Mouse (Mus musculus) splenic B cell, adult 2 months (primary cell): ENCODE data around the gene Kdm2b.

Experiments
- DNase-seq: peaks from one replicate; pipeline ENCODE4 v3.0.0-alpha.2; 2011; ENCODE audit warnings: low read depth, low spot score
- H3K27me3 ChIP-seq: 2 replicates; pipeline ENCODE4 v1.6.1; 2012; ENCODE audit warnings: mild to moderate bottlenecking, low read length, moderate library complexity, mixed read lengths; ENCODE audit not compliant: control insufficient read depth, poor library complexity, insufficient read depth, severe bottlenecking
- H3K36me3 ChIP-seq: 2 replicates; pipeline ENCODE4 v1.6.1; 2012; ENCODE audit warnings: mild to moderate bottlenecking, low read length, moderate library complexity, mixed read lengths; ENCODE audit not compliant: control insufficient read depth, poor library complexity, insufficient read depth, severe bottlenecking

Gene Kdm2b

DNA sequence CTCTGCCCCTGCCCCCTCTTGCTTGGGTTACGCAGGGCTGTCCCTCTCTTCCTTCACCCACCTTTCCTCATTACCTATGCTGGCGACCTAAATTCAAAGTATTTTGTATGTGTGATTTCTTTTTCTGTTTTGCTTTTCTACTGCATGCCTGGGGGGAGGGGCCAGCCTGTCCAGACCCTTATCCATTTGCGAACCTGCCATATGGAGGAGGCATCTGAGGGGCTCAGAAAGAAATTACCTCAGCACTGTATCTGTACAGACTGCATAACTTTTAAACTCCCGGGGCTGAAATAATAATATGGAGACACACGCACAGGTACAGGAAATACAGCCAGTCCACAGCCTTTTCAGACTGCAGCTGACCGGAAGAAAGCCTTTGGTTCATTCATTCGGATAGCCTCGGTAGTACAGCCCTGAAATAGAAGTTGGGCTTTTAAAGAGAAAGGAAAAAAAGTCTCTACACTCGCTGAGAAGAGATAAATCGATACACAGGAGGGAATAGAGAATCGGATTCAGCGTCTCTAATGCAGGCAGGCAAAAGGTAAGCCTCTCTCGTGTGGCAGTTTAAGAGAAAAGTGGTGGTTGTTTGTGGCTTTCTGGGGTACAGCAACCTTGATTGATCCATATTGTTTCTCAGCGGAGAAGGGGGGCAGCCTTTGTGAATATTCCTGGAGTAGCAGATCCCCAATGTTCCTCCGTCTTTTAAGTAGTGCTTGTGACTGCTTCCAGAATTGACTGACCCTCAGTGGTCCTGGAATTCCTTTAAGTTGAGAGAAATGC, at the start of gene Kdm2b:
Gene Kdm2b, minus strand, starts transcription at position 273 of the 780 bp plus-strand sequence.
- DNase-seq = peak; percentile 58

DNA sequence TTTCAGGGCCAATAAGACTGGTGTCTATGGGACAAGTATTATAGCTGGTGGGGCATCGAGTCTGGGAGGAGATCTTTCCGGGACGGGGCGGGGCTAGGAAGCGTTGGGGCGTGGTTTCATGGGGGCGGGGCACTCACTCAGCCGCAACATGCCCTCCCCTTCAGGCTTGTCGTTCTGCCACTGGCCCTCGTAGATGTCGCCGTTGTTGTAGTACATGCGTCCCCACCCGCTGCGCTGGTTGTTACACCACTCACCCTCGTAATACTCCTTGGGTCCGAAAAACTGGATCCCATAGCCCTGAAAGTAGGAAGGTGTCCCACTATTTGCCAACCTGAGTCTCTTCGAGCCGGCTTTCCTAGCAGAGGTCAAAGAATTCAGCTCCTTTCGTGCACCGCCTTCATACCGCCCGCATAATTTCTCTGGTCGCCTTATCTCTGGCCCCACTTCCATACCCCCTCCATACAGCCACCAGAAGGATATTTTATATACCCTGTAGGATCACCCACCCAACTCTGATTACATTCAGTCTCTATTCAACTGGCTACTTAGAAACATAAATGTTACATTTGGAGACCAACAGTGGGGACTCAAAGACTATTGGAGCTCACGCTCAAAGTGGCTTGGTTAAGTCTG, 49.6 kb upstream of the Kdm2b start:
- H3K36me3 ChIP-seq = no peaks in the 10 kb centered on the region
- no peaks in the 10 kb centered on the region for H3K27me3 ChIP-seq
- peak; percentile 88 for DNase-seq

More for the DNA sequence above, at the start of gene Kdm2b:
- Histone ChIP-seq H3K36me3 (no peaks in the 10 kb centered on the region), H3K27me3 (no peaks in the 10 kb centered on the region; the same call in 1 of the 2 replicates)

DNA sequence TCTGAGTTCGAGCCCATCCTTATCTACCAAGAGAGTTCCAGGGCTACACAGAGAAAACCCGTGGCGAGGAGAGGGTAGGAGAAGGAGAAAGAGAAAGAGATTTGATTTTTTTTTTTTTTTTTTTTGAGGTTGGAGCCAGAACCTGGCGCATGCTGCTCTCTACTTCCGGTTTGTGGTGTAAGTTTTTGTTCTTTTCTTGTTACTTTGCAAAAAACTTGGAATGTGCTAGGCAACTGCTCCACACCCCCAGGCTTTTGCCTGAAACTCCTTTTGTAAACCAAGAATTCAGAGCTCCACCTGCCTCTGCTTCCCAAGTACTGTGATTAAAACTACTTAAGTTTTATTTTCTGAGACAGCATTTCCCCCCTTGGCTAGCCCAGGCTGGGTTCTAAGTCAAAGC, 48.5 kb upstream of the Kdm2b start:
- Histone ChIP-seq H3K36me3 (no peaks in the 10 kb centered on the region), H3K27me3 (no peaks in the 10 kb centered on the region)
- no peak for DNase-seq

DNA sequence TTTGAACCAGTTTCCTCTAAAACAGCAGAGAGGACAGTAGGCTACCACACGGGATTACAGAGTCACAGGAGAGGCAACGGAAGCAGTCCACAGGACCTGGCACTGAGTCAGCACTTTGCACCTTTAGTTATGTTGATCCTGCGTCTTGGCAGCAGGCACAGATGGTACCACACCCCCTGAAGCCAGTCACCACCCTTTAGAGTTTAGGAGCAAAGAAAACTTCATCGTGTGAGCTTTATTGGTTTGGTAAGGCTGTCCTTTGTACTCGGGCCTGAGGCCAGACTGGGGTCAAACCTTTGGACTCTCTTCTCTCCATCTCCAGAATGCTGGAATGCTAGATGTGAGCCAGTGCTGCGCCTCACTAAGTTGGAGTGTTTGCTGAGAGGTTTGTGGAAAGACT, 45.9 kb upstream of the Kdm2b start:
- DNase-seq = no peak
- Histone ChIP-seq H3K36me3 (no peaks in the 10 kb centered on the region; the same call in 1 of the 2 replicates), H3K27me3 (no peaks in the 10 kb centered on the region)

DNA sequence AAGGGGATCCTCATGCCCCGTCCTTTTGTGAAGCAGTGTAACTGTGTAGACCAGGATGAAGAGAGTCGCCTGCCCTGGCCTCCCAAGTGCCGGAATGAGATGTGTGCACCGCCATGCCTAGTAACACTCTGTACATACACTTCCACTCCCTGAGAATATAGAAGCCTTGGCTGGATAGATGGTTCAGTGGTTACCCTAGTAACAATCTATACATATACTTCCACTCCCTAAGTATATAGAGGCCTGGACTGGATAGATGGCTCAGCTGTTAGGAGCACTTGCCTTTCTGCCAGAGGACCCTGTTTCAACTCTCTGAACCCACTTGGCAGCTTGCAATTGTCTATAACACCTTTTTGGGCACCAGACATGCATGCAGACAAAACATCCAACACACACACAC, 45.5 kb upstream of the Kdm2b start:
- DNase-seq = no peak
- Histone ChIP-seq H3K36me3 (no peaks in the 10 kb centered on the region; the same call in 1 of the 2 replicates), H3K27me3 (no peaks in the 10 kb centered on the region)

DNA sequence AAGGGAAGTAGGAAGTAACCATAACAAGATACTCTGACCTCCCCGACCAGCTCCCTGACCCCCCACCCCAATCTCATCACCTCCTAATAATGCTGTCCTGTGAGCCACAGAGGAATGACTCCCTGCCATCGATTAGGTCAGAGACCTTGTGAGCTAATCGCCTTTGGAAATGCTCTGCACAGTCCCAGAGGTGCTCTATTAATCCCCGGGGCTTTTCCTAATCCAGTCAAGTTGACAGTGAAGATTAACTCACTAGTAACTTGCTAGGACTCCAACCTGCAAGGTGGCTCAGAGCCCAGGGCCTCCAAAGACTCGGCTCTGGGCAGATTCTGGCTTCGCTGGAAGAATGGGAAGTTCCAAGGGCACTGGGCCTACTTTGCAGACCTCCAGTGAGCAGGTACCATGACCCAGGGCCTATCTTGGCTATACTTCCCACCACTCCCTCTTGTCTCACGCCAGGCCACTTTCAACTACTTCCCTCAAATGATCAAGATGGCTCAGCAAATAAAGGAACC, 44.1 kb upstream of the Kdm2b start:
- DNase-seq = no peak

DNA sequence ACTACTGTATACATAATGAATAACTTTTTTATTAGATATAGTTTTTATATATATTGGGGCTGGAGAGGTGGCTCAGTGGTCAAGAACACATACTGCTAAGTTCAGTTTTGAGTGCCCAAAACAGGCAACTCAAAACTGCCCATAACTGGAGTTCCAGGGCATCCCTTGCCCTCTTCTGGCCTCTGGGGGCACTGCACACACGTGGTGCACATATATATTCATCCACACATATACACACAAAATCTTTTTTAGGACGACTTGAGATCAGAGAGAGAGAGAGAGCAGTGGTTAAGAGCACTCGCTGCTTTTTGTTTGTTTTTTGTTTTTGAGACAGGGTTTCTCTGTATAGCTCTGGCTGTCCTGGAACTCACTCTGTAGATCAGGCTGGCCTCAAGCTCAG, 41.7 kb upstream of the Kdm2b start:
- no peak for DNase-seq
- Histone ChIP-seq H3K36me3 (no peaks in the 10 kb centered on the region; the same call in none of the 2 replicates), H3K27me3 (no peaks in the 10 kb centered on the region)

More for the DNA sequence above, 44.1 kb upstream of the Kdm2b start:
- H3K27me3 ChIP-seq = no peaks in the 10 kb centered on the region
- no peaks in the 10 kb centered on the region; the same call in none of the 2 replicates for H3K36me3 ChIP-seq

DNA sequence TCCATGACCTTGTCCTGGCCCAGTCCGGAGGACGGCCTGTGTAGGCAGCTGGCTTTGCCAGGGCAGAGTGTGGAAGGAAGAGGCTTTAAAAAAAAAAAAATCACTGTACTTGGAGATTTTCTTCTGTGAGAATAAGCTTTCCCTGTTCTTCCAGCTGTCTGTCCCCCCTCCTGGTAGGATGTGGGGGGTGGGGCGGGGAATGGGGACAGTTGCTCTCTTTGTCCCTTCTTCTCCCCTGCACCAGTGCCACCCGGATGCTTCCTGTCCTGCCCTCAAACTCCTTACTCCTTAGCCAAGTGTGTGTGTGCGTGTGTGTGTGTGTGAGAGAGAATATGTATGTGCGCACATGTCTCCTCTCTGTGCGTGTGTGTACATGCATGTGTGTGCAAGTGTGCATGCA, 40.1 kb upstream of the Kdm2b start:
- H3K27me3 ChIP-seq = no peaks in the 10 kb centered on the region
- no peaks in the 10 kb centered on the region; the same call in none of the 2 replicates for H3K36me3 ChIP-seq
- no peak for DNase-seq

DNA sequence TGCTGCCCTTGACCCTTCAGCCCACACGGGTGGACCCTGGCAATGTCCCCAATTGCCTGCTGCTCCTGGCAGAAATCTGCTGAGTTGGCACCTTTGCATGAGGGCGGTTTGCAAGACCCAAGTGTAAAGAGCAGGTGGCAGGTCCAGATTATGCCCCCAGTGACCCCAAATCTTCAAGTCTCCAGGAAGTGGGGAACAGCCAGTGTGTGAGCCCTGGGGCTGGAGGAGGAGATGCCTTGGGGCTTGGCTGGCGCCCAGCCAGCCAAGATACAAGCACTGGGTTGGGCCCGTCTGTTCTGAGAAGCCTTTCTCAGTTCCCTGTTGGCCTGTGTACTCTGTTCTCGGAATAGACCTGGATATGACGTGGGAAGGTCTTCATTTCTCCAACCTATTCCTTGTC, 37.8 kb upstream of the Kdm2b start:
- Histone ChIP-seq H3K36me3 (no peaks in the 10 kb centered on the region; the same call in none of the 2 replicates), H3K27me3 (no peaks in the 10 kb centered on the region)
- DNase-seq = no peak

DNA sequence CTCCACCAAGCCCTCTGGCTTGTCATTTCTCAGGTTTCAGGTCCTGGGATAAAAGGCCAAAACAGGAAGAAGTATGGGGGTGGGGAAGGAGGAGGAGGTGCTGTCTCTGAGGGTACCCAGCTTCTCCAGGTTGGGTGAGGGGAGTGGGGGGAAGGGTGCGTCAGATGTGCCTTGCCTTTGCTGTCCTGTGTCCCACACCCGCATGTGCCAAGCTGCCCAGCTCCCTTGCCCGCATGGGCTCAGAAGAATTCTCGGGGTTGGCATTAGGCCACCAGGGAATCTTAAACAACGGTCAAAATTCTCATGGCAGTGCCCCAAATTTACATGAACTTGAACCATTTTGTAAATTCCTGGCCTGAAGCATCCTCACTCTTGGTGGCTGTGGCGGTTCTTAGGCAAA, 36.8 kb upstream of the Kdm2b start:
- no peaks in the 10 kb centered on the region for H3K27me3 ChIP-seq
- no peaks in the 10 kb centered on the region; the same call in none of the 2 replicates for H3K36me3 ChIP-seq
- no peak for DNase-seq

DNA sequence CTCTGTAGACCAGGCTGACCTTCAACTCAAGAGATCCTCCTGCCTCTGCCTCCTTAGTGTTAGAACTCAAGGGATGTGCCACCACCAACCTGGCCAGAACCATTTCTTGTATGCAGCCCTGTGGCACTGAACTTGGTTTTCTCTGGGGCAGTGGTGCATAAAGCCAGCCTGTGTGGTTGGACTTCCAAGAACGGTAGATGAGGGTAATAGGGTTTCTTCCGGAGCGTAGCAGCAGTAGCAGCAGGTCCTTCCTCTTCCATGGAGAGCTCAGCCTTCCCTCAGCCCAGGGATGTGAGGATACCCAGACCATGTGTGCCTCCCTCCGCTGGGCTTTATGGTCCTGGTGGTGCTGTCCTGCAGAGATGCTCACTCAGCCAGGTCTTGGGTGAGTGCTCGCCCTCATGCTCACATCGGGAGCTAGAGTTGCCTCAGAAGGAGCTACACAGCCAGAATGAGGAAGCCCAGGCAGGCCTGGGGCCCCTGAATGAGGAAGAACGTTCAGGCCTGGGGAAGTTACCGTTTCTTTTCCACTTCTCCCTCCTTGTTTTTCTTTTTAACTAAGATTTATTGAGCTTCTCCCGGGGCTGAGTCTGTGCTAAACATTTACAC, 35.4 kb upstream of the Kdm2b start:
- H3K36me3 ChIP-seq = no peaks in the 10 kb centered on the region; the same call in none of the 2 replicates
- no peaks in the 10 kb centered on the region for H3K27me3 ChIP-seq
- DNase-seq = peak; percentile 70

DNA sequence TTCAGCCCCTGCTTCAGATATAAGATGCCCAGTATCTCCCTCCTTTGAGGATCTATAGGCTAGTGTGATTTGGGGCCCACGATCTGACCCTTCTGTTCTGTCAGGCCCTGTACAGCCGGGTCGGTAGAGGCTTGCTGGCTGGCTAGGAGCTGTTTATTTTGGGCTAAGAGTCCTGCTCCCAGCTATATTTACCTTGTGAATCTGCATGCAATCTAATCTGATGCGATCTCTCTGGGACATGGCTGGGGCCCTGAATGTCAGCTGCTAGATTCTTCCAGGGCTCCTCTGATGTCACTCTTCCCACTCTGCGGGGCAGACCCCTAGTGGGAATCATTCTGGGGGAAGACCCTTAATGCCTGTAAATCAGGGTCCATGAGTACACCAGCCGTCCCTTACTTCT, 34.7 kb upstream of the Kdm2b start:
- Histone ChIP-seq H3K36me3 (no peaks in the 10 kb centered on the region), H3K27me3 (no peaks in the 10 kb centered on the region)
- DNase-seq = no peak

DNA sequence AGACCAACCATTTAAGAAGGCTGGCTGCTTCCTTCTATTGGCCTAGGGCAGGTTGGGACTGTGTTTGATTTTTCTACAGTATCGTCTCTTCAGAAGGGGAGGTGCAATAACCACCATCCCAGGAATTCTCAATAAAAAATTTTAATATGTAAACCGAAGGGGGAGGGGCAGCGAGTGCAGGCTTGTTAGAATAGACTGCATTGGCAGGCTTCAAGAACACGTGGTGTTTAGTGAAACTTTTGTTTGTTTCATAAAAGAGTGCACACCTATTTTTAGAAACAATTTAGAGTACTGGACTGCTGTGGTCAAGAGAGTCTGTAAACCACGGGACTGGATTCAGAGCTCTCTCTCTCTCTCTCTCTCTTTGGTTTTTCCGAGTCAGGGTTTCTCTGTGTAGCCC, 33.4 kb upstream of the Kdm2b start:
- Histone ChIP-seq H3K36me3 (no peaks in the 10 kb centered on the region), H3K27me3 (no peaks in the 10 kb centered on the region)
- DNase-seq = no peak

DNA sequence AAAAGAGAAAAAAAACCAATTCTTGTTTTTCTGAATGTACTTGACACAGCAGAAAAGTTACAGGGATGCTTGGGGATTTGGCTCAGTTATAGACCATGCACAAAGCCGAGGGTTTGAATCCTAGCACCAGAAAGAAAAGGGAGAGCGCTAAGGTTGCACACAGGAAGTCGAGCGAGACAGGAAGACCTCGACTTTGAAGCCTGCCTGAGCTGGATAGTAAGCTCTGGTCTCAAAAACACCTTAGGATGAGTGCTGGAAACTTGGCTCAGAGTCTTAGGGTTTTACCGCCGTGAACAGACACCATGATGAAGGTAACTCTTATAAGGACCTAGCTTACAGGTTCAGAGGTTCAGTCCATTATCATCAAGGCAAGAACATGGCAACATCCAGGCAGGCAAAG, 31.8 kb upstream of the Kdm2b start:
- DNase-seq = no peak
- H3K36me3 ChIP-seq = no peaks in the 10 kb centered on the region; the same call in 1 of the 2 replicates

DNA sequence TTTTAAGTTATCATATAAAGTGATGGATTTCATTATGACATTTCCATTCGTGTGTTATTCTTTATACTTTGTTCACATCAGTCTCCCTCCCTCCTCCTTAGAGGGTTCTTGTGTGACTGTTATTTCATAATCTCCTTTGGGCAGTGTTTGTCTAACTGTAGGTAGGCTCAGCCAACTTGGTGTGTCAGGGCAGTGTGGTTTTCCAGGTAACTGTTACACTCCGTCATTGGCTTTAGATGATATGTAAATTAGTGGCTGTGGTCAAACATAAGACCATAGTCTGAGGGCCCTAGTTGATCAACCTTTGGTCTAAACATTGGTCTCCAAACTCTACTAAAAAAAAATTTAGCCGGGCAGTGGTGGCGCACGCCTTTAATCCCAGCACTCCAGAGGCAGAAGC, 30.8 kb upstream of the Kdm2b start:
- DNase-seq = no peak
- Histone ChIP-seq H3K27me3 (no peaks in the 10 kb centered on the region), H3K36me3 (no peaks in the 10 kb centered on the region; the same call in 1 of the 2 replicates)

More for the DNA sequence above, 31.8 kb upstream of the Kdm2b start:
- no peaks in the 10 kb centered on the region for H3K27me3 ChIP-seq
